Mouse (Mus musculus) hindbrain, embryonic 12.5 days (tissue): ENCODE data around the gene Gper1. TPM values are rescaled to one million over a fixed set of nuclear protein-coding genes. Genes with fewer than 3 reads are reported as not detected.

ENCODE experiments used
- ATAC-seq: fragments of 200-750 bp; cut with Nextera tagmentation; 2 replicates; pipeline ENCODE4 v1.8.0; 2017; ENCODE audit warnings: moderate TSS enrichment; ENCODE audit not compliant: low FRiP score
- H3K27ac ChIP-seq: fragments of 300-500 bp; sonication (generic); 2 replicates; pipeline ENCODE4 v1.5.1; 2016; ENCODE audit warnings: mild to moderate bottlenecking
- H3K27me3 ChIP-seq: fragments of 300-500 bp; sonication (generic); 2 replicates; pipeline ENCODE4 v1.6.1; 2016; ENCODE audit warnings: mild to moderate bottlenecking
- H3K36me3 ChIP-seq: fragments of 300-500 bp; sonication (generic); 2 replicates; pipeline ENCODE4 v1.6.1; 2016; ENCODE audit warnings: mild to moderate bottlenecking
- H3K4me1 ChIP-seq: fragments of 300-500 bp; sonication (generic); 2 replicates; pipeline ENCODE4 v1.6.1; 2016
- H3K4me2 ChIP-seq: fragments of 300-500 bp; sonication (generic); replicated peaks from 2 replicates; pipeline ENCODE4 v1.6.1; 2016; ENCODE audit warnings: mild to moderate bottlenecking
- H3K4me3 ChIP-seq: fragments of 300-500 bp; sonication (generic); 2 replicates; pipeline ENCODE4 v1.5.1; 2016; ENCODE audit warnings: mild to moderate bottlenecking
- H3K9ac ChIP-seq: fragments of 300-500 bp; sonication (generic); 2 replicates; pipeline ENCODE4 v1.6.1; 2016; ENCODE audit warnings: mild to moderate bottlenecking, moderate library complexity
- H3K9me3 ChIP-seq: fragments of 300-500 bp; sonication (generic); replicated peaks from 2 replicates; pipeline ENCODE4 v1.6.1; 2016; ENCODE audit warnings: mild to moderate bottlenecking
- WGBS: fragments of 180-500 bp; shearing (Covaris S2); methylation state at CpG from one replicate; pipeline ENCODE4 v1.1.7; 2016; 5-methylcytosine and 5-hydroxymethylcytosine counted together
- polyA plus RNA-seq: library from polyadenylated mRNA; unstranded; fragments of >200 nt; fragmentation: Nextera tagmentation; extraction: Ambion mirVana; gene quantifications from 2 replicates; pipeline ENCODE4 v1.2.1, GENCODE M21; 2016

Gene Gper1
- polyA plus RNA-seq, 1 experiment from 2014 or later = 5.0 TPM

- H3K27ac ChIP-seq = no peak overlapping the region
Measured at GRCm38 (mm10) chr5:139441726-139442018, 18.7 kb downstream of the Gper1 start.

DNA sequence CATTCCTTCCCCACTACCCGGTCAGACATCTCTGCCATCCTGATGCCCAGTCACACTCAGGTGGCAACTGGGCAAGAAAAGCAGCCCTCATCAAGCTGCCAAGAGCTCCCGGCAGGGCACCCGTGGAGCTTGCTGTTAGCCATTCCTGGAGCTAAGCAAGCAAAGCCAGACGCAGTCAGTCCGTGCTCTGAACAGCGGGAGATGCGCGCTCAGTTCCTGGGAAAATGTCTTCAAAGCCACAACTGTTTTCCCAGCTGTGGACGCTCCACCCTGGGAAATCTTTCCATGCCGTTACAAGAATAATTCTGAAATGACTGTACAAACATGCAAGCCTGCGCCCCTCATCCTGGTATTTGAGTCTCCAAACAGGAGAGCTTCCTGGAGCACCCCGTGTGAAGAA lies 19.5 kb downstream of the Gper1 start:
- no peaks in the 10 kb centered on the region for H3K36me3 ChIP-seq
- ATAC-seq = no peak
- H3K27me3 ChIP-seq = no peaks in the 10 kb centered on the region
- H3K4me3 ChIP-seq = no peak overlapping the region
- 63% methylated on average over 12 of the region's 12 CpGs for whole genome bisulfite sequencing
- no peak overlapping the region for H3K9ac ChIP-seq
- H3K27ac ChIP-seq = peak overlapping the region; percentile 44
- H3K9me3 ChIP-seq = no peaks in the 10 kb centered on the region
- H3K4me1 ChIP-seq = peaks cover 14% of the 10 kb centered on the region
- no peak overlapping the region for H3K4me2 ChIP-seq

More at GRCm38 (mm10) chr5:139441726-139442018, 18.7 kb downstream of the Gper1 start:
- no peak overlapping the region for H3K4me3 ChIP-seq
- H3K36me3 ChIP-seq = no peaks in the 10 kb centered on the region
- no peak overlapping the region for H3K9ac ChIP-seq
- H3K9me3 ChIP-seq = no peaks in the 10 kb centered on the region
- H3K4me1 ChIP-seq = peaks cover 14% of the 10 kb centered on the region
- no peak for ATAC-seq
- no peaks in the 10 kb centered on the region for H3K27me3 ChIP-seq
- H3K4me2 ChIP-seq = no peak overlapping the region
- WGBS = 96% methylated on average over 2 of the region's 2 CpGs

DNA sequence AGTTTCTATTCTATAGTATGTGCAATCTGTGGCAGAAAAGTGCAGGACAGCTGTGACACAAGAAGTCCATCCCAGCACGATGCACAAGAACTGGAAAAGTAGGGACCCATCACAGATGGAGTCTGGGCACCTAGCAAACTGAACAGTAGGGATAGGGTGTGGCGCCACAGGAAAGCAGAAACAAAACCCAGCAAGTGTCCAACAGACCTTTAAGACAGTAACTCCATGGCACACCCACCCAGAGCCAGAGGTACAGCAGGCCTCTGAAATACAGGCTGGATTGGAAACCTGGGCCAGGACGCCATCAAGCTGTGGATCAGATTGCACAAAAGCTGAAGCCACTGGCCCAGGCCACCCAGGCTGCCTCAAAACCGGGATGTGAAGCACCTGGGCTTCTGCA lies 20.0 kb downstream of the Gper1 start:
- WGBS = 65% methylated on average over 4 of the region's 4 CpGs
- H3K9me3 ChIP-seq = no peaks in the 10 kb centered on the region
- no peaks in the 10 kb centered on the region for H3K36me3 ChIP-seq
- peaks cover 14% of the 10 kb centered on the region for H3K4me1 ChIP-seq
- H3K4me2 ChIP-seq = no peak overlapping the region
- no peaks in the 10 kb centered on the region for H3K27me3 ChIP-seq
- no peak for ATAC-seq
- H3K27ac ChIP-seq = peak overlapping the region; percentile 44; the same call in 1 of the 2 replicates
- H3K9ac ChIP-seq = no peak overlapping the region
- no peak overlapping the region for H3K4me3 ChIP-seq

GRCm38 (mm10) chr5:139445258-139445657 lies 22.3 kb downstream of the Gper1 start:
- WGBS = 87% methylated on average over 8 of the region's 8 CpGs
- Histone ChIP-seq H3K27me3 (no peaks in the 10 kb centered on the region), H3K4me3 (no peak overlapping the region), H3K36me3 (no peaks in the 10 kb centered on the region), H3K4me2 (no peak overlapping the region), H3K27ac (no peak overlapping the region), H3K4me1 (peaks cover 25% of the 10 kb centered on the region), H3K9me3 (no peaks in the 10 kb centered on the region), H3K9ac (no peak overlapping the region)
- no peak for ATAC-seq

DNA sequence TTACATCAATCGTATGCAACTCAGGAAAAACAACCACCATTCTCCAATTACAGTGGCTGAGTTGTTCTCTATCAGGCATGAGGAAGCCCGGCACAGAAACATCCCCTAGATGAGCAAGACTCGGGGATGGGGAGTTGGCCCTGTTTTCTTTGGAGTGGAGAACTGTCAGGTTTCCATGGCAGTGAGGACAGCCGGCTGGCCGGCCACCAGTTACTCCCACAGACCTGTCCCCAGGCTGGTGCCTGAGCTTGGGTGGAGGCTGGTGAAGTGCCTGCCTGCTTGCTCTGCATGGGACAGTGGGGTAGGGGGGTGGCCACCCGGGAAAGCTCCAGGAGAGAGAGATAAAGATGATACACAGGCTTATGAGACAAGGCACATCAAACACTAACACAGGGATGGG lies 25.1 kb downstream of the Gper1 start:
- H3K9ac ChIP-seq = no peak overlapping the region

DNA sequence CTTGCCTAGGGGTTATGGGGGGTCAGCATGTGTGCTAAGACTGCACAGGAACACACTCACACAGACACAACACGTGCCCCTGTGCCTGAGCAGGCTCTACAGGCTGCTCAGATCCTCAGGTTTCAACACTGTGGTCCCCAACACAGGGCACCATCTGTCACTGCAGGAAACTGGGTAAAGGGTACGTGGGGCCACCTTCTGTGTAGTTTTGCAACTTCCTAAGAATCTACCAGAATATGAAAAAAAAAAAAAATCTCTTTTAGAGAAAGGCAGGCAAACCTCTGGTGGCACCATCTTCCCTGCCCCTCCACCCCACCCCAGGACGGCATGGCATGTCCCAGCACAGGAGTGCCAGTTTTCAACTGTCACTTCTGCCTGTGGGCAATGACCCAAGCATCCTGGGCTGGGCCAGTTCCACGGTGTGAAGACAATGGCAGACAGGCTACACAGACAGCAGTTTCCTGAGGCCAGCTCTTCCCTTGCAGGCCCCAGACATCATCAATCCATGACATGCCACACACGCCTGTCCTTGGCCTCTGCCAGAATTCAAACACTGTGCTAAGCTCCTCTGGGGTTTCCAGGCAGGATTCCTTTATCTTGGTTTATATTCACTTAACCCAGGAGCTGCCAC lies 26.3 kb downstream of the Gper1 start:
- ATAC-seq = peak; percentile 74
- Histone ChIP-seq H3K4me1 (peaks cover 14% of the 10 kb centered on the region), H3K4me3 (no peak overlapping the region), H3K9me3 (no peaks in the 10 kb centered on the region), H3K27me3 (no peaks in the 10 kb centered on the region), H3K27ac (peak overlapping the region; percentile 67), H3K9ac (peak overlapping the region; percentile 9; the same call in 1 of the 2 replicates), H3K36me3 (0 out of 2 replicates have a peak, but pooled peaks cover 10% of the 10 kb centered on the region), H3K4me2 (no peak overlapping the region)
- 35% methylated on average over 5 of the region's 5 CpGs for WGBS

More for the DNA sequence above, 25.1 kb downstream of the Gper1 start:
- H3K9me3 ChIP-seq = no peaks in the 10 kb centered on the region
- no peak for ATAC-seq
- H3K27ac ChIP-seq = no peak overlapping the region
- H3K27me3 ChIP-seq = no peaks in the 10 kb centered on the region
- H3K36me3 ChIP-seq = 0 out of 2 replicates have a peak, but pooled peaks cover 7% of the 10 kb centered on the region
- no peak overlapping the region for H3K4me2 ChIP-seq
- 74% methylated on average over 6 of the region's 6 CpGs for WGBS
- peaks cover 17% of the 10 kb centered on the region for H3K4me1 ChIP-seq
- no peak overlapping the region for H3K4me3 ChIP-seq

- Histone ChIP-seq H3K4me1 (peaks cover 14% of the 10 kb centered on the region), H3K36me3 (peaks cover 13% of the 10 kb centered on the region; the same call in 1 of the 2 replicates), H3K9ac (0 out of 2 replicates have a peak overlapping the region, but pooled peaks have one; percentile 9), H3K27me3 (no peaks in the 10 kb centered on the region), H3K9me3 (no peaks in the 10 kb centered on the region), H3K4me3 (no peak overlapping the region), H3K27ac (peak overlapping the region; percentile 67), H3K4me2 (no peak overlapping the region)
- ATAC-seq = peak; percentile 66
- WGBS = 20% methylated on average over 4 of the region's 4 CpGs
Measured at GRCm38 (mm10) chr5:139449926-139450325, 27.0 kb downstream of the Gper1 start.

GRCm38 (mm10) chr5:139453031-139453430 lies 30.1 kb downstream of the Gper1 start:
- peaks cover 14% of the 10 kb centered on the region for H3K4me1 ChIP-seq
- H3K27ac ChIP-seq = no peak overlapping the region
- ATAC-seq = no peak
- no peak overlapping the region for H3K4me3 ChIP-seq
- H3K9me3 ChIP-seq = no peaks in the 10 kb centered on the region
- WGBS = 91% methylated on average over 10 of the region's 10 CpGs
- H3K4me2 ChIP-seq = no peak overlapping the region
- no peak overlapping the region for H3K9ac ChIP-seq
- H3K36me3 ChIP-seq = peaks cover 17% of the 10 kb centered on the region; the same call in 1 of the 2 replicates
- H3K27me3 ChIP-seq = no peaks in the 10 kb centered on the region

DNA sequence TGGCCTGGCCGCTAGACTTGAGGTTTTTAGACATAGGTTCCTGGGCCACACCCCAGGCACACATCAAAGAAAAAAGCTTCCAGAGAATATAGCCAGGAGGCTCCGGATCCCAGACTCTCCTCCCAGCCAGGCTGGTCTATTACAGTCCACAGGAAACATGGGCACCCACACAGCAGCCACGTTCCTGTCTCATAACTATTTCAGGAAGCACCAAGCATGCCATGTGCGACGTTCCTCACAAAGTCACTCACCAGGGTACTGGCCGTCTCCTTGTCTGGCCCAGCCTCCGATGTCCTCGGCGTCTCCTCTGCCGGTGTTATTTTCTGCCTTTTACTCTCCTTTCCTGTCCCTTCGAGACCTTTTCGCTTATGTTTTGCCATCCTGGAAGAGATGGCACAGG lies 32.2 kb downstream of the Gper1 start:
- no peak overlapping the region for H3K4me2 ChIP-seq
- ATAC-seq = no peak
- no peak overlapping the region for H3K27ac ChIP-seq
- peaks cover 11% of the 10 kb centered on the region for H3K4me1 ChIP-seq
- H3K9me3 ChIP-seq = no peaks in the 10 kb centered on the region
- H3K27me3 ChIP-seq = no peaks in the 10 kb centered on the region
- H3K9ac ChIP-seq = no peak overlapping the region
- H3K36me3 ChIP-seq = peaks cover 17% of the 10 kb centered on the region; the same call in 1 of the 2 replicates
- 92% methylated on average over 12 of the region's 12 CpGs for WGBS
- H3K4me3 ChIP-seq = no peak overlapping the region

DNA sequence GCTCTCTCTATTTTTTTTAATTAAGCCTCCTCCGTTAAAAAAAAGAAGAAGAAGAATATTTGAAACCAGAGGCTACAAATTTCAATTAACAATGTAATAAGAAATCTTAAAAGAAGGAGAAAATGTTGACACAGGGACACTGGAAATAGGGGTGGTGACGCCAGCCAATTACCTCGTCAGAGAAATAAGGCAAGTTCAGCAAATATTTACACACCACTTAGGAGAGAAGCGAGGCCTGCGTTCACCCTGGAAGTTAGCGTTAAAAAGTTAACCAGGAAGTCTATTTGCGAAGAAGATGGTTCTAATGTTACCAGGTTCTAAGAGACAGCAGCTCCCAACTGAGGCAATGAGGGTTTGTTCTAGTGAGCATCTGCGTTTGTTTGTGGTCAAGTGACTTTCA lies 34.3 kb downstream of the Gper1 start:
- no peaks in the 10 kb centered on the region for H3K9me3 ChIP-seq
- no peak overlapping the region for H3K27ac ChIP-seq
- no peaks in the 10 kb centered on the region for H3K27me3 ChIP-seq
- H3K4me1 ChIP-seq = peaks cover 15% of the 10 kb centered on the region
- no peak overlapping the region for H3K9ac ChIP-seq
- no peak overlapping the region for H3K4me2 ChIP-seq
- no peak for ATAC-seq
- WGBS = 93% methylated on average over 8 of the region's 8 CpGs
- no peak overlapping the region for H3K4me3 ChIP-seq
- H3K36me3 ChIP-seq = peaks cover 17% of the 10 kb centered on the region; the same call in 1 of the 2 replicates

DNA sequence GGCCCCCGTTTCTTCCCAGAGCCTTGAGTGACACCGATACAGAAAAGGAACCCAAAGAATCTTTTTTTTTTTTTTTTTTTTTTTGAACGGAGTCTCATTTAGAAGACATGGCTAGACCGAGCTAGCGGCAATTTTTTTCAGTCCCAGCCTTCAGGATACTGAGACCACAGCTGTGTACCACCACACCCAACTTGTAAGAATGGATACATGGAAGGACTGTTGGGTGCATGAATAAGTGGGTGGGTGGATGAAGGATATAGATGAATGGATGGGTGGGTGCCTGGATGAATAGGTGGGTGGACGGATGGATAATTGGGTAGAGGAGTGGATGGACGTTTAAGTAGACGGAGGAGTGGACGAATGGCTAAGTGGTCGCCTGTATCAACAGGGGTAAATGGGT lies 37.0 kb downstream of the Gper1 start:
- Histone ChIP-seq H3K36me3 (peaks cover 5% of the 10 kb centered on the region; the same call in 1 of the 2 replicates), H3K4me1 (peaks cover 15% of the 10 kb centered on the region), H3K4me3 (peak overlapping the region; percentile 69), H3K4me2 (peak overlapping the region; percentile 86), H3K9me3 (no peaks in the 10 kb centered on the region), H3K27ac (no peak overlapping the region), H3K9ac (peak overlapping the region; percentile 66), H3K27me3 (no peaks in the 10 kb centered on the region)
- WGBS = 13% methylated on average over 10 of the region's 10 CpGs
- no peak for ATAC-seq

GRCm38 (mm10) chr5:139460384-139461067 lies 37.6 kb downstream of the Gper1 start, which contains the start of gene 3110082I17Rik:
Gene 3110082I17Rik (minus strand): TSS chr5:139460527.
- Histone ChIP-seq H3K9me3 (no peaks in the 10 kb centered on the region), H3K4me3 (peak within 1 kb of the TSS; percentile 69), H3K9ac (peak within 1 kb of the TSS; percentile 66), H3K27me3 (no peaks in the 10 kb centered on the region), H3K36me3 (no peaks in the 10 kb centered on the region), H3K4me2 (peak within 1 kb of the TSS; percentile 86), H3K4me1 (peaks cover 15% of the 10 kb centered on the region), H3K27ac (no peak within 1 kb of the TSS)
- peak; percentile 98 for ATAC-seq
- 4% methylated on average over 42 of the region's 42 CpGs for WGBS
